Mouse (Mus musculus) thymus, adult 2 months (tissue): Measurements from ENCODE around the gene Pop7.

Source experiments
- CTCF ChIP-seq: fragments of 200-500 bp; IDR thresholded peaks from 2 replicates; pipeline ENCODE4 v1.5.1; 2012; ENCODE audit warnings: mild to moderate bottlenecking, control low read depth, low read length, moderate library complexity, borderline replicate concordance; ENCODE audit not compliant: control insufficient read depth, poor library complexity, insufficient read depth; ENCODE audit errors: extremely low read depth
- POLR2A ChIP-seq: fragments of 200-500 bp; IDR thresholded peaks from 2 replicates; pipeline ENCODE4 v1.6.1; 2012; ENCODE audit warnings: mild to moderate bottlenecking, low read length, control low read depth, moderate library complexity; ENCODE audit not compliant: control insufficient read depth, poor library complexity, insufficient read depth; ENCODE audit errors: extremely low read depth

DNA sequence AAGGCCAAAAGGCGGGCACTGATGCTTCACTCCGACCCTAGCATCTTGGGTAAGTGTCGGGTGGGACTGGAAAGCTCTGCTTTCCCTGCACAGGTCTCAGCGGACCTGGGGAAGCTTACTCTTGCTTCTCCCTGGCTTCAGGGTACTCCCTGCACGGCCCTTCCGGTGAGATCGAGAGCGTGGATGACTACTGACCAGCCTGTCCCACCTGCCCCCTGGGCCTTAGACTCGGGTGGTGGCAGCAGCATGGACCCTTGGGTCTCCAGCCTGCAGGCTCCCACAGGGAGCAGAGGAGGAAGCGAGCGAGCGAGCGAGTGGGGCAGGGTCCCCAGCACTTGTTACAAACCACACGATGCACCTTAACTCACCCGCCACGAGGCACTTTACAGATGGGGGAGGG is 23.2 kb upstream of the Pop7 start:
- TF ChIP-seq CTCF (no peak), POLR2A (no peak)
